ENCODE assay signal across 8 mouse cellular contexts in genomic region chr7:13009143-13010004, GRCm38 (mm10). TPM values are rescaled to one million over a fixed set of nuclear protein-coding genes. Genes with fewer than 3 reads are reported as not detected.
A peak's percentile ranks its signal among the peaks of the same experiment; 100 is the strongest.
DNase-seq lines count a peak whose midpoint lies in the region; ATAC-seq and TF ChIP-seq lines count a peak whose summit lies in the region.

No protein-coding gene starts in this region.

- peak; percentile 94 for DNase-seq in MN1 (ENCODE audit: low spot score)
- peak; percentile 94 for DNase-seq in cerebellum, adult 8-10 months
- DNase-seq in forelimb bud, embryonic 11.5 days (ENCODE audit: low read depth, low spot score): peak; percentile 98
- DNase-seq in layer of hippocampus, adult 9-10 months (ENCODE audit: low spot score): peak; percentile 95
- peak; percentile 78 to 90 for DNase-seq in thymus, adult 18-20 months

- H3K27ac ChIP-seq in lung, embryonic 15.5 days: peak overlapping the region; percentile 97
- peak overlapping the region; percentile 93 for H3K27ac ChIP-seq in olfactory bulb, adult 2 months (ENCODE audit: insufficient read depth, low read depth, low read length)

- under 1% methylated on average over 42 of the region's 42 CpGs for WGBS in lung, embryonic 15.5 days
- under 1% methylated on average over 42 of the region's 42 CpGs for WGBS in olfactory bulb, adult 2 months

- peak; percentile 84 for ATAC-seq in hematopoietic stem cell, adult 5-6 weeks (replicated peaks in 1 of 2; ENCODE audit: insufficient read depth in 1 of 2, low FRiP score in 2 of 2, low TSS enrichment in 1 of 2, low read depth in 1 of 2, poor library complexity in 2 of 2, severe bottlenecking in 2 of 2)
- peak; percentile 89 for ATAC-seq in lung, embryonic 15.5 days (ENCODE audit: borderline replicate concordance, extremely low read depth, low FRiP score, low TSS enrichment)

- no peaks in the 10 kb centered on the region for H3K27me3 ChIP-seq in lung, embryonic 15.5 days

- H3K36me3 ChIP-seq in lung, embryonic 15.5 days: peaks cover 34% of the 10 kb centered on the region

- peak; percentile 100 for TF ChIP-seq CTCF in olfactory bulb, adult 2 months (IDR thresholded peaks at IDR 0.05; ENCODE audit: insufficient read depth, low read depth, low read length)

- H3K4me1 ChIP-seq in lung, embryonic 15.5 days: peaks cover 10% of the 10 kb centered on the region
- peaks cover 16% of the 10 kb centered on the region for H3K4me1 ChIP-seq in olfactory bulb, adult 2 months (ENCODE audit: control insufficient read depth, insufficient read depth, low read length)

- peak; percentile 45 for TF ChIP-seq POLR2A in olfactory bulb, adult 2 months (IDR thresholded peaks at IDR 0.05; ENCODE audit: insufficient read depth, low read depth, low read length)

- peak overlapping the region; percentile 84 for H3K4me2 ChIP-seq in lung, embryonic 15.5 days

- peak overlapping the region; percentile 74 for H3K4me3 ChIP-seq in lung, embryonic 15.5 days
- H3K4me3 ChIP-seq in olfactory bulb, adult 2 months (ENCODE audit: insufficient read depth, low read depth, low read length): peak overlapping the region; percentile 80

- H3K9ac ChIP-seq in lung, embryonic 15.5 days: peak overlapping the region; percentile 86

- no peaks in the 10 kb centered on the region for H3K9me3 ChIP-seq in lung, embryonic 15.5 days

RNA-seq across cellular contexts. Expression of gene Zbtb45, which starts 0.5 kb away (rescaled TPM):
- total RNA-seq in hematopoietic stem cell, adult 5-6 weeks (2017): 5.4 and 6.9 TPM in 2 replicates
- polyA plus RNA-seq in lung, embryonic 15.5 days (2015; fragmentation: Nextera tagmentation; extraction: Ambion mirVana): 24.8 and 27.8 TPM in 2 replicates
- not detected in 2 replicates for polyA plus RNA-seq in olfactory bulb, adult 2 months (2012; ENCODE audit: insufficient read depth, insufficient read length, low replicate concordance, missing spikeins)

RNA-seq across cellular contexts. Expression of gene Trim28, which starts 10.5 kb away (rescaled TPM):
- total RNA-seq in hematopoietic stem cell, adult 5-6 weeks (2017): 478 and 595 TPM in 2 replicates
- 294 and 302 TPM in 2 replicates for polyA plus RNA-seq in lung, embryonic 15.5 days (2015; fragmentation: Nextera tagmentation; extraction: Ambion mirVana)
- 700 TPM in 1 of 2 replicates, not detected in the other for polyA plus RNA-seq in olfactory bulb, adult 2 months (2012; ENCODE audit: insufficient read depth, insufficient read length, low replicate concordance, missing spikeins)

RNA-seq across cellular contexts. Expression of gene Slc27a5, which starts 11.4 kb away (rescaled TPM):
- total RNA-seq in hematopoietic stem cell, adult 5-6 weeks (2017): not detected in 2 replicates
- 0.09 TPM in 1 of 2 replicates, not detected in the other for polyA plus RNA-seq in lung, embryonic 15.5 days (2015; fragmentation: Nextera tagmentation; extraction: Ambion mirVana)
- polyA plus RNA-seq in olfactory bulb, adult 2 months (2012; ENCODE audit: insufficient read depth, insufficient read length, low replicate concordance, missing spikeins): not detected in 2 replicates

RNA-seq across cellular contexts. Expression of gene Chmp2a, which starts 25.2 kb away (rescaled TPM):
- 165 and 183 TPM in 2 replicates for total RNA-seq in hematopoietic stem cell, adult 5-6 weeks (2017)
- polyA plus RNA-seq in lung, embryonic 15.5 days (2015; fragmentation: Nextera tagmentation; extraction: Ambion mirVana): 138 and 140 TPM in 2 replicates
- not detected in 2 replicates for polyA plus RNA-seq in olfactory bulb, adult 2 months (2012; ENCODE audit: insufficient read depth, insufficient read length, low replicate concordance, missing spikeins)

RNA-seq across cellular contexts. Expression of gene Ube2m, which starts 28.7 kb away (rescaled TPM):
- 124 and 146 TPM in 2 replicates for total RNA-seq in hematopoietic stem cell, adult 5-6 weeks (2017)
- polyA plus RNA-seq in lung, embryonic 15.5 days (2015; fragmentation: Nextera tagmentation; extraction: Ambion mirVana): 114 and 122 TPM in 2 replicates
- polyA plus RNA-seq in olfactory bulb, adult 2 months (2012; ENCODE audit: insufficient read depth, insufficient read length, low replicate concordance, missing spikeins): 648 TPM in 1 of 2 replicates, not detected in the other

Comparison
In these comparisons a context has a peak if more than half of its experiments do, and no peak if none do; other contexts are left out.
1. Peak in every context shown above with its lines: DNase-seq, ATAC-seq, H3K4me3 ChIP-seq and H3K27ac ChIP-seq.
2. RNA of gene Zbtb45, which starts 0.5 kb away (polyA plus RNA-seq): 24.8 to 27.8 TPM in lung, embryonic 15.5 days; not detected in olfactory bulb, adult 2 months; every median in the first group is over 10 times any median in the second.